Mouse (Mus musculus): ENCODE results near the gene Gjc2.

The Gjc2 gene

DNA sequence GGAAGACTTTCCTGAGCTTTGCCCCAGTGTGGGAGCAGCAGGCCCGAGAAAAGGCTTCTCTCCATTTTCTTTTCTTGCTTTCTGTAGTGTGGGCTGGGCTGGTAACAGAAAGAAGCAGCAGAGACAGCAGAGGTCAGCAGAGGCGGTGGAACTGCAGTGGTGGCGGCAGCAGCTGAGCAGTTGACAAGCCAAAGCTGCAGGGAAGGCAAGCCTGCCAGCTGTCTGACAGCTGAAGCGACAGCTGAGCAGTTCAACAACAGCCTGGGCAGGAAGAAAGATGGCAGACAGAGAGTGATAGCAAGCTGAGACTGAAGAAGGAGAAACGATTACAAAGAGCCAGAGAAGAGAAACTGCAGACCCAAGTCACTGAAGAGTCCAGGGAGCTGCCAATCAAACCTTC, 21.6 kb downstream of the Gjc2 start:
- DNase-seq (ENCODE audit: extremely low spot score, low spot score): no peak

- DNase-seq (ENCODE audit: extremely low spot score, low spot score): no peak
Measured at GRCm38 (mm10) chr11:59159558-59159957, 23.5 kb downstream of the Gjc2 start.

GRCm38 (mm10) chr11:59159099-59159498, 23.9 kb downstream of the Gjc2 start:
- DNase-seq (ENCODE audit: extremely low spot score, low spot score): no peak

DNA sequence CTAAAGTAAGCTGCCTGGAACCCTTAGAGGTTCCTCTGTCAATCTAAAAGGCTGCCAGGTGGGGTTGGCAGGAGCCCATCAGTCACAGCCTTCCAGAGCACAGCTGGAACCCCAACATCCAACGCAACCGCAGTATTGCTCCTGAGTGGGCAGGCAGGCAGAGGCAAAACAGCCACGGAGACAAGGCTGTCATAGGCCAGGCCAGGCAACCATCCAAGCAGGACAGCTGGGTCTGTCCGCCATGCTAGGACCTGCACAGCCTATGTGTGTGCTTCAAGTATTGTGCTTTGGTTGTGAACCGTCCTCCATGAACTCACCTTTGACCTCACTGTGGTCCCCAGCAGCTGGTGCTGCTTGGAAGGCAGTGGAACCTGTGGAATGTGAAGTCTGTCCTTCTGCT, 27.1 kb downstream of the Gjc2 start:
- DNase-seq (ENCODE audit: extremely low spot score, low spot score): no peak

DNA sequence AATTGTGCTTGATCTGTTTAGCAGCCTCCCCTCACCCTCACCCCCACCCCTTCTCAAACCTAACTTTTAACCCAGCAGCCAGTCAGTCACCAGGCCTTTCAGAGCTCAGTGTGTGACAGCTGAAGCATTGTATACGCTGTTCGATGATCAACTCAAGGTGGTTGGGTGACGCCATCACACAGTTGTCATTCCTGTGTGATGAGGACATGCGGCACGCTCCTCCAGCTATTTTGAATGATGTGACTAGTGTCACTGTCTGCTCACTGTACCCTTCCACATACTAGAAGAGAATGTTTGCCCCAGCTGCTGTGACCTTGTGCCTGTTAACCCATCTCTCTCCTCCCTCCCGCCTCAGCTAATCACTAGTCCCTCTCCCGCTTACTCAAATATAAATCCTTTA, 28.8 kb downstream of the Gjc2 start:
- DNase-seq (ENCODE audit: extremely low spot score, low spot score): no peak

DNA sequence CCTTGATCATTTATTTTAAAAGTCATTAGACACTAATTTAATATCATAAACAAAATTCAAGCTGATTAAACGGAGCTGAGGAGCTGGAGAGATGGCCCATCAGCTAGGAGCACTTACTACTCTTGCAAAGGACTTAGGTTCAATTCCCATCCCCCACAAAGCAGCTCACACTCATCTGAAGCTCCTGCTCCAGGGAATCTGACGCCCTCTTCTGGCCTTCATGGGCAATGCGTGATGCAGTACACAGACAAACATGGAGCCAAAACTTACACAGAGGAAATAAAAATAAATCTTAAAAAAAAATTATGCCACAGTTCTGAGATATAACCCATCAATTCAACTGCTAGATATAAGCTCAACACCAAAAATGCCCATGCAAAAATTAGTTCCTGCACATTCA, 31.3 kb downstream of the Gjc2 start:
- no peak for DNase-seq (ENCODE audit: extremely low spot score, low spot score)

- no peak for DNase-seq (ENCODE audit: extremely low spot score, low spot score)
Measured at GRCm38 (mm10) chr11:59149302-59149701, 33.7 kb downstream of the Gjc2 start.

GRCm38 (mm10) chr11:59142962-59143361, 40.1 kb downstream of the Gjc2 start:
- no peak for DNase-seq (ENCODE audit: extremely low spot score, low spot score)

DNA sequence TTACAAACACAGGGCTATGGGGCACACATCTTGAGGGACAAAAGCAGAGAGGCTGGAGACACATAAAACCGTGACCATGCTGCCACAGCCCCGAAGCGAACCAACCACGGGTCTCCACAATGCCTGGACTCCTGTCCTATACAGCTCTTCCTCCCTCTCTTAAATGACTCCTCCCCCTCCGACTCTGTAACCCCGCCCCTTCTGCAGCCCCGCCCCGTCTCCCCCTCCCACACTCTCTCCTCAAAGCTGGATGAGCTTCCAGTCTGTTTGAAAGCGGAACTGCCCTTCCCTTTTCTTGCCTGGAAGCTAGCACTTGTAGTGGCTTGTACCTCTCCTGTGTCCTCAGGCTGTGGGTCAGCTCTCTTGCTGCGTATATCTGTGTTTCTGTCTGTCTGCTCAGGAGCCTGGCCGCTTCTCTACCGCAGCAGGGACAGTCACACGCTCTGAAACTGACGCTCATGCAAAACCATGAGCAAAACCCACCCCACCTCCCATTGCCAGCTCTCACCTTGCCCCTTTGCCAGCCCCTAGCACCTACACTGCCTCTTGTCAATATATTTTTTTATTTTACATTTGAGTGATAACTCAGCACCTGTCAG, 41.1 kb downstream of the Gjc2 start:
- DNase-seq (ENCODE audit: extremely low spot score, low spot score): peak; percentile 35

GRCm38 (mm10) chr11:59138537-59139486, 44.2 kb downstream of the Gjc2 start:
- DNase-seq (ENCODE audit: extremely low spot score, low spot score): no peak

- no peak for DNase-seq (ENCODE audit: extremely low spot score, low spot score)
Measured at GRCm38 (mm10) chr11:59136994-59137706, 45.9 kb downstream of the Gjc2 start.

GRCm38 (mm10) chr11:59135904-59136452, 47.0 kb downstream of the Gjc2 start, which contains the start of gene Obscn:
Gene Obscn (minus strand): TSS chr11:59136402.
- no peak for DNase-seq (ENCODE audit: extremely low spot score, low spot score)

DNA sequence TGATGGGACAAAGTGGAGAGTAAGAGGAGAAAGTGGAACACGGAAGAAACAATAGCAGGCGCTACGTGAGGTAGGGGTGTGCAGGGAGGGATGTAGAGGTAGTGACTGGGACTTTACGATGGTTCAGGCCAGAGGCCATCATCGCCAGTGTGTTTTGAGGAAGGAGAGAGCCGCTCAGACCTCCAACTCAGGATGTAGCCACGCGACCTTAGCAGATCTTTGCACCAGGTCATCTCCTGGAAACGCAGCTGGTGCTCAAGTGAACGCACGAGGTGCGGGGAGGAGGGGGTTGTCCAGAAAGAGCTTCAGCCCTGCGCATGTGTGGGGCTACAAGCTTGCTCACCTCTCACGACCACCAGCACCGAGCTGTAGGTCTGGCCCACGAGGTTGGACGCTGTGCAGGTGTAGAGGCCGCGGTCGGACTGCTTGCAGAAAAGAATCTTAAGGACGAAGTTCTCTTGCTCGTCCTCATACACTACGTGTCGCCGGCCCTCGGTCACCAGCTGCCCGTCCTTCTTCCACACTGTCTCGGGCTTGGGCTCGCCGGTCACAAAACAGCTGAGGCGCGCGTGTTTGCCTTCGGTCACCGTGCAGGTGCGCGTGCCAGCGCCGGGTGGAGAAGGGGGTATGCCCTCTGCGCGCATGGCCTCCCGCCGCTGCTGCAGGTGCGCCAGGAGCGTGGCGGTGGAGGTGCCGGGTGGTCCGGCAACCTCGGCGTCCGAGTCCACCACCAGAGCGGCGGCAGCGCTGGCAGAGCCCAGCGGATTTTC, 47.8 kb downstream of the Gjc2 start:
- peak; percentile 19 for DNase-seq (ENCODE audit: extremely low spot score, low spot score)

- DNase-seq (ENCODE audit: extremely low spot score, low spot score): peak; percentile 23
Measured at GRCm38 (mm10) chr11:59134373-59134997, 48.5 kb downstream of the Gjc2 start.

DNA sequence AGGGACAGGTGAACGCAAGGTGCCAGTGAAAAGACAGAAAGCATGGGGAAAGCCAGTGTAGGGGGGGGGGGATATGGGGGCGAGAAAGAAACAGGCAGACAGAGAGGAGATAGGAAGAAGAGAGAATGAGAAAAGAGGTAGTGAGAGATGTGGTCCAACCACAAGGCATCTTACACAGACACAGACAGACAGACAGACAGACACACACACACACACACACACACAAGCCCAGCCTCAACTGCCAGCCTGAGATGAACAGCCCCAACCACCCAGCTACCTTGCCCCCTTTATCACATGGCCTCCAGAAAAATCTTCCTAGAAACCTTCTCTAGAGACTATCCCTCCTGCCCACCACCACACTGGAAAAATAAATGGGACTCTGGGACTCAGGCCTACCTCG, 50.9 kb downstream of the Gjc2 start:
- no peak for DNase-seq (ENCODE audit: extremely low spot score, low spot score)

- DNase-seq (ENCODE audit: extremely low spot score, low spot score): no peak
Measured at GRCm38 (mm10) chr11:59131348-59131919, 51.6 kb downstream of the Gjc2 start.

DNA sequence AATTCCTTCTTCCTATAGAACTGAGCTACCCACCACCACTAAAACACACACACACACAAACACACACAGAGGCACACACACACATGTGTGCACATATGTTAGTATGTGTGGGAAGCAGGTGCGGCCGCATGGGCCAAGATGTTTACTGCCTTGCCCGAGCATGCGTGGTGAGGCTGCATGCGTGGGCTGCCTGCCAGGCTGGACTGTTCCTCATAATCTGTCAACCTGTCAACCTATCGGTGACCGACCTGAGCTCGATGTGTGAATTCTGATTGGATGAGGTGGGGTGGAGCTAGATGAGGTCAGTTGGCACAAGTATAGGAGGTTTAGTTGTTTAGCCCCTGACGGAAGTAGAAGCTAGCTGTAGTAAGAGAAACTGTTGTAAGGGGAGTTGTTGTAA, 52.2 kb downstream of the Gjc2 start:
- no peak for DNase-seq (ENCODE audit: extremely low spot score, low spot score)
